Mouse (Mus musculus) urinary bladder, postnatal 4 days (tissue): ENCODE measurements around the gene Rabac1.

Experiments
- DNase-seq, 2 experiments: peaks; one replicate each; pipeline ENCODE4 v3.0.0; 2021 to 2022; ENCODE audit warnings: low spot score in 2 of 2

Gene Rabac1

DNA sequence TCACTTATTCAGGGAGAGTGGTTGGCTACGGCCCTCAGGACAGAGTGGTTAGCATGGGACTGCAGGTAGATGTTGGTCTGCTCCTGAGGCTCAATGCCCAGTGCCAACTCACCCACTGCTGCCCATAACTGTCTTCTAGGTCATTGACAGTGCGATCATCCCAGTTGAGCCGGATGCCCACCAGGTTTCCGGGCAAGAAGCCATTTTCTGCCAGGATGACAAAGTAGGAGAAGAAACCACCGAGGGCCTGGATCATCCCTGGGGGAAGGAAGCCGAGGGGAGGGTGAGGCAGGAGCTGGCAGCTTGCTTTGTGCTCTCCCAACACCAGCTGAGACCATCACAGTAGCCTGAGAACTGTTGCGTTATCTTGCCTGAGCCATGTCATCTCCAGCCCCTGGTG is 7.9 kb upstream of the Rabac1 start:
- DNase-seq, result no peak

GRCm38 (mm10) chr7:24978781-24979180 is 6.2 kb upstream of the Rabac1 start:
- DNase-seq, result no peak

GRCm38 (mm10) chr7:24974893-24975595 is 2.5 kb upstream of the Rabac1 start:
- no peak for DNase-seq

DNA sequence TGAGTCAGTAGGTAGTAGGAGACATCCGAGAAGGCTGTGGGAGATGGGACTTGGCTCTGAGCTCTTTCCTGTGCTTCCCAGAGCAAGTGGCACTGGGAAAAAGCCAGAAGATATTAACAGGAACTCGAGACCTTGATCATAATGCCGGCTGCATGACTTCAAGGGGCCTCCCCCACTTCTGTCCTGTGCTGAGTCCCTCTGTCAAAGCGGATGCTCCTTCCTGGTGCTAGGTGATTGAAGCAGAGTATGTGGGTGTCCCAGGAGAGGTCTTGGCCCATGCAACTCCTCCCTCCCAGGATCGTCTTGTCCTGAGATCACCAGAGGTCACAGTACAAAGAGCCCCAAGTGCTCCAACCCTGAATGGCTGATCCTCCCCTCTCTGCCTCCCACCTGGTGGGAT is 1.3 kb upstream of the Rabac1 start:
- no peak for DNase-seq

DNA sequence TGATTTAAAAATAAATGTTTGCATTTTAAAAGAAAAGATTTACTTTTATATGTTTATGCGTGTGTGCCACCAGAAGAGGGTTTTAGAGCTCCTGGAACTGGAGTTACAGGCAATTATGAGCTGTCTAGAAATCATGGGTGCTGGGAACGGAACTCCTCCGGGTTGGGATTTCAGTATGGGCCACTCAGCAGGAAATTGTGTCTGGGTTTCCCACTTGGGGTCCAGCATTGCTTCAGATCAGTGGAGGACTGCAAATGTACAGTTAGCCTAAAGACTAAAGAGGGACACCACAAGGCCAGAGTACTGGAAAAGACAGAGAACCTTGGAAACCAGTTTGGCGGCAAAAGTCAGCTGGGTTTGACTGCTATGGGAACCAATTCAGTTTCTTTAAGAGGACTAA is 654 bp upstream of the Rabac1 start:
- DNase-seq, result no peak

DNA sequence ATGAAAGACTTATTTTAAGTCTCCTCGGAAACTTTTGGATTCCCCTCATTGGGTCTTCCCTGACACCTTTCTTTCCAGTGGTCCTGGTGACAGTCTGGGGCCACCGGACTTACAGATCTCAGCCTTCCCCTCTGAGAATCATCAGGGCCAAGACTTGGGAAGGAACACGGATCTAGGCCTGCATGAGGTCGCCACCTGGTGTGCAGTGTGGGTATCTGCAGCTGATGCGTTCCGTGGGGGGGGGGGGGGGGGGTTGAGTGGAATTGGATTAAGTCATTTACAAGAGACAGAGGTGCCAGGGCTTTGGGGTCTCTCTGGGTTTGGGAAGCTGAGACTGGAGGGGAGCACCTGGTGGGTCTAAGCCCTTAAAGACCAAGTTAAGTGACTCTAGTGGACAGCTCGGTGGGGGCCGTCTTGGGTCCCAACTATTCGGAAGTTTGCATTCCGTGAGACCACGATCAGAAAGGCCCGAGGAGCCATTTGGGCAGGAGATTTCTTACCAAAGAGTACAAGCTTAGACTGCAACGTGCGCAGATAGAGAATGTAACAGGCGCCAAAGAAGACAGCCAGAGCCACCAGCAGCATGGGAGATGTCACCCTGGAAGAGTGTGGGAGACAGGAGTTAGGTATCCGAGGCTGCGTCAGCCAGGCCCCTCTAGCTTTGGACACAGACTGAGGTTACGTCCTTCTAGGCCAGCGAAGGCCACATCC is 1.1 kb downstream of the Rabac1 start:
- no peak for DNase-seq

DNA sequence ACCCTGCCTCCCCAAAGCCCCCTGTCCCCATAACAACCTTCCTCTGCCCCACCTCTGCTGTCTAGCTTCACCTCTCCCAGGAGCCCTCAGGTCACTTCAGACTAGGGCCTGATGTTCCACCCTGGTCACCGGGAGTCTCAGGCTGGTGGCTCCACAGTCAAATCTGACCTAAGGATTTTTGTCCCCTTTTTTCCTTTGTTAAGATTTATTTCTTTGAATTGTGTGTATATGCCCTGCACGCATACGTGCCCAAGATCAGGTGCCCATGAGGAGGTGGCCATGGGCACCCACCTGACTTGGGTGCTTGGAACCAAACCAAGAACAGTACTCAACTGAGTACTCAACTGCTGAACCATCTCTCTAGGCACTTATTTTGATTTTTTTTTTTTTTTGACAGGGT is 2.2 kb downstream of the Rabac1 start:
- DNase-seq, result no peak

DNA sequence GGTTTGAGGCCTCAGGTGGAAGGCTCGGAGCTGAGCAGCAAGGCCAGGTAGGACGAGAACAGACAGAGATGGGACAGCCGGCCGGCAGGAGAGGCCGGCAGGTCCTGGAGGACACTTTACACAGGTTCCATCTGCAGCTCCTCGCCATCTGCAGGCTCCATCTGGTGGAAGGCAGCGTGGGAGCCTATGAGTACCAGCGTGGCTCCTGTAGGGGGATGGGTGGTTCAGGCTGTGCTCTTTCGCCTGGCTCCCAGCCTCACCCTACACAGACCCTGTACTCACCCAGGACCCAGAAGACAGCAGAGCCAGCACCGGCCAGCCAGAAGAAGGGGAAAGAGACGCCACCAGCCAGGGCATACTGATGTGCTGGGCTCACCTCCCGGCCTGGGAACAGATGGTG is 2.7 kb downstream of the Rabac1 start:
- no peak for DNase-seq

GRCm38 (mm10) chr7:24968463-24968862 is 4.1 kb downstream of the Rabac1 start:
- DNase-seq, result no peak

- no peak for DNase-seq
These were observed 4.6 kb downstream of the Rabac1 start for GRCm38 (mm10) chr7:24967966-24968365.

GRCm38 (mm10) chr7:24964897-24965535 is 7.5 kb downstream of the Rabac1 start:
- peak; percentile 53 to 76 for DNase-seq

- no peak for DNase-seq
These were observed 8.3 kb downstream of the Rabac1 start for GRCm38 (mm10) chr7:24964288-24964687.

GRCm38 (mm10) chr7:24955226-24955625 is 17.3 kb downstream of the Rabac1 start:
- DNase-seq, result no peak

- no peak for DNase-seq
These were observed 18.1 kb downstream of the Rabac1 start for GRCm38 (mm10) chr7:24954450-24954849.

DNA sequence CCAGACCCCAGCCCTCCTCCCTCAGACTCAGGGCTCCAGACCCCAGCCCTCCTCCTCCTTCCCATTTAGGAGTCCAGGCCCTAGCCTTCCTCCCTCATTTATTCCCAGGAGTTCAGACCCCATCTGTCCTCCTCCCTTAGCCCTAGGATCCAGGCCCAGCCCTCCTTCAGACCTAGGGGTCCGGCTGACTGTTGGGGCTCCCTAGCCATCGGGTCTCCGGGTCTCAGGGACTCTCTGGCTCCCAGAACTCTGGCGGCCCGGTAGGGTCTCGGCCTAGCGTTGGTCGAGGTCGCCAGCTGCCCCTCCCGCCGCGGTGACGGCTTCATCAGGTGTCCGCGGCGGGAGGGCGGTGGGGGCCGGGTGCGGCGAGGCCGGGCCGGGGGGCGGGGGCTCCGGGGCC is 18.6 kb downstream of the Rabac1 start:
- DNase-seq, result no peak

- DNase-seq, result peak; percentile 51 to 83
These were observed 22.5 kb downstream of the Rabac1 start for GRCm38 (mm10) chr7:24949958-24950623.

- DNase-seq, result no peak
These were observed 23.8 kb downstream of the Rabac1 start for GRCm38 (mm10) chr7:24948774-24949173.

- DNase-seq, result no peak
These were observed 25.1 kb downstream of the Rabac1 start for GRCm38 (mm10) chr7:24947316-24948048.

DNA sequence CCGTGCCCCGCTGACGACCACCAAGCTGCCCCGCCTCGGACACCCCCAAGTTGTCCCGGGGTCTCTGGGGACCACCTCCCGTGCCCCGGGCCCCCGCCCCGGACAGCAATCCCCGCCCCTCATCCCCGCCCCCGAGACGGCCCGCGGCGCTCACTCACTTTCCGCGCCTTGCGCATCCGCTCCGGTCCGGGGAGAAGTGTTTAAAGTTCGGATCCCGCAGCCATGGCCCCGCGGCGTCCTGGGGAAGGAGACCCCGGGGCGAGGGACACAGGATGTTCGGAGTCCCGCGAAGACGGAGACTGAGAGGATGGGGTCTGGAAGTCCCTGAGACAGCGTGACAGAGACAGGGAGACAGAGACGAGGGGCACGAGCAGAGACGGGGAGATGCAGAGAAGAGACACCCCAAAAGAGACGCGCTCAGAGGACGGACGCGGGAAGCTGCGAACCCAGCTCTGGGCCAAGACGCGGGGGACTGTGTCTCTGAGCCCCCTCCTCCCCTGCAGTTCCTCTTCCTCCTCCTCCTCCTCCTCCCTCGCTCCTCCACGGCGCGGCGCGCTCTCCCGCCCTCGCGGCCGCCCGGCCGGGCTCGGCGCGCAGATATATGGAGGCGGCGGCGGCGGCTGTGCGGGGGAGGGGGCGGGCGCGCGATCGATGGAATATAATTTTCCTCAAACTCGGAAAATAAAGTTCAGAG is 28.1 kb downstream of the Rabac1 start, which contains the start of gene Gm4881:
Gene Gm4881 (minus strand): TSS at position 238 of the 694 bp plus-strand sequence.
- no peak for DNase-seq

- DNase-seq, result no peak
These were observed 28.9 kb downstream of the Rabac1 start for GRCm38 (mm10) chr7:24943641-24944040.

DNA sequence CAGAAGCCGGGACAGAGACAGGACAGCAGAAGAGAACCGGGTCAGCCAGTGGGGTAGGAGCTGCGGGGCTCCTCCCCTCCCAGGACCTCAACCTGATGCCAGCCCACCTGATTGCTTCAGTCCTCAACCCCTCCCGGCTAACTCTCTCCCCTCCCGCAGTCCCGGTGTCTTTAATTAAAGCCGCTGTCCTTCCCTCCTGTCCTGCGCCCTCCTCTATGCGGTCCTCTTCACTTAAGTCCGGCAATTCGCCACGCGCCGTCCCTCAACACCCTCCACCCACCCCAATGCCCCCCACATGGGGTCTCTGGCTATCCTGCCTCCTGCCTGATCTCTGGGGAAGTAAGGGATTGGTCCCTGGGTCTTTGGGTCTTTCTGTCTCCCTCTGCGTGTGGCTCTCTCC is 40.9 kb downstream of the Rabac1 start:
- no peak for DNase-seq
